In the genomic region with DNA sequence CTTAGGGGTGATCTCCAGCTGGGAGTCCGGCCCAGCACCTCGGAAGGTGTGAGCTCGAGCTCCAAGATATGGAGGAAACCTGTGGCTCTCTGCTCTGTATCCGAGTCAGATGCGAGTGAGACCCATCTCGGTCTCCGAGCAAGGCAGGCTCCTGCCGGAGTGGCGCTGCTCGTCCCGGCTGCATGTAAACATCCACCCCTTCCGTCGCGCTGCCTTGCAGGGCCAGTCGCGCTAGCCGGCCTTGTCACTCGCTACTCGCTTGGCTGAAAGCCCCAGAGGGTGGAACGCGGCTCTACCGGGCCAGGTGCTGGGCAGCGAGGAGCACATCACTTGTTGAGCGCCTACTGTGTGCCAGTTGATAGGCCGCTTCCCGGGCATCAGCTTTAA, we compare ENCODE assay signal across 8 mouse cellular contexts. TPM values are rescaled to one million over a fixed set of nuclear protein-coding genes. Genes with fewer than 3 reads are reported as not detected.
DNase-seq lines count a peak whose midpoint lies in the region; ATAC-seq and TF ChIP-seq lines count a peak whose summit lies in the region.

No protein-coding gene starts in this region.

- H3K9ac ChIP-seq in forebrain, embryonic 12.5 days, result peak overlapping the region; percentile 99
- H3K9ac ChIP-seq in heart, postnatal 0 days (replicated peaks; ENCODE audit: low read depth, low read length), result peak overlapping the region; percentile 90
- peak overlapping the region; percentile 77 for H3K9ac ChIP-seq in neural tube, embryonic 14.5 days (replicated peaks; ENCODE audit: low read depth, low read length)

- H3K4me1 ChIP-seq in forebrain, embryonic 12.5 days, result peaks cover 43% of the 10 kb centered on the region
- H3K4me1 ChIP-seq in heart, postnatal 0 days (ENCODE audit: control insufficient read depth, insufficient read depth), result no peaks in the 10 kb centered on the region
- peaks cover 13% of the 10 kb centered on the region for H3K4me1 ChIP-seq in neural tube, embryonic 14.5 days (ENCODE audit: control insufficient read depth, insufficient read depth, low read length)

- H3K4me2 ChIP-seq in forebrain, embryonic 12.5 days, result peak overlapping the region; percentile 66
- peak overlapping the region; percentile 69 for H3K4me2 ChIP-seq in heart, postnatal 0 days (ENCODE audit: low read depth, low read length)
- H3K4me2 ChIP-seq in neural tube, embryonic 14.5 days (ENCODE audit: low read depth, low read length), result peak overlapping the region; percentile 83

- peak; percentile 36 for TF ChIP-seq CTCF in heart, postnatal 0 days (IDR thresholded peaks at IDR 0.05; ENCODE audit: low read depth)

- DNase-seq in B cell, adult 2 months, result peak; percentile 81 to 83
- DNase-seq in brain, adult 2 months (ENCODE audit: low read depth, low spot score), result peak; percentile 82
- peak; percentile 76 for DNase-seq in heart, postnatal 0 days (ENCODE audit: low spot score)
- DNase-seq in kidney, postnatal 36 days, result peak; percentile 80 to 85
- DNase-seq in lung, adult 18-20 months, result peak; percentile 80 to 84
- DNase-seq in telencephalon, adult 2 months (ENCODE audit: low read depth, low spot score), result peak; percentile 26

- no peaks in the 10 kb centered on the region for H3K9me3 ChIP-seq in forebrain, embryonic 12.5 days
- no peaks in the 10 kb centered on the region for H3K9me3 ChIP-seq in heart, postnatal 0 days (replicated peaks; ENCODE audit: control insufficient read depth, low read length)
- no peaks in the 10 kb centered on the region for H3K9me3 ChIP-seq in neural tube, embryonic 14.5 days (ENCODE audit: control insufficient read depth, low read length)

- peak; percentile 72 for ATAC-seq in forebrain, embryonic 12.5 days (ENCODE audit: low FRiP score)
- ATAC-seq in heart, postnatal 0 days (ENCODE audit: insufficient read depth, low read depth), result peak; percentile 79
- peak; percentile 82 for ATAC-seq in neural tube, embryonic 14.5 days (ENCODE audit: low read depth)

- WGBS in forebrain, embryonic 12.5 days, result under 1% methylated on average over 26 of the region's 26 CpGs
- WGBS in heart, postnatal 0 days, result 0% methylated on average over 26 of the region's 26 CpGs
- WGBS in neural tube, embryonic 14.5 days, result under 1% methylated on average over 26 of the region's 26 CpGs

- peaks cover 16% of the 10 kb centered on the region for H3K36me3 ChIP-seq in forebrain, embryonic 12.5 days (replicated peaks)
- H3K36me3 ChIP-seq in heart, postnatal 0 days (replicated peaks; ENCODE audit: control insufficient read depth, insufficient read depth, low read length), result peaks cover 11% of the 10 kb centered on the region; the same call in 1 of the 2 replicates
- no peaks in the 10 kb centered on the region for H3K36me3 ChIP-seq in neural tube, embryonic 14.5 days (ENCODE audit: control insufficient read depth, insufficient read depth, low read length)

- peak overlapping the region; percentile 98 for H3K27ac ChIP-seq in forebrain, embryonic 12.5 days
- H3K27ac ChIP-seq in heart, postnatal 0 days (ENCODE audit: low read depth), result peak overlapping the region; percentile 89
- H3K27ac ChIP-seq in neural tube, embryonic 14.5 days (ENCODE audit: low read depth, low read length), result peak overlapping the region; percentile 81

- TF ChIP-seq EP300 in heart, postnatal 0 days (IDR thresholded peaks at IDR 0.05; ENCODE audit: low read depth), result no peak

- peak overlapping the region; percentile 96 for H3K4me3 ChIP-seq in forebrain, embryonic 12.5 days (replicated peaks)
- H3K4me3 ChIP-seq in heart, postnatal 0 days (ENCODE audit: low read depth, low read length), result peak overlapping the region; percentile 92
- peak overlapping the region; percentile 79 for H3K4me3 ChIP-seq in neural tube, embryonic 14.5 days (ENCODE audit: low read depth, low read length)

- no peaks in the 10 kb centered on the region for H3K27me3 ChIP-seq in forebrain, embryonic 12.5 days
- H3K27me3 ChIP-seq in heart, postnatal 0 days (ENCODE audit: control insufficient read depth, insufficient read depth, low read length), result 0 out of 2 replicates have a peak, but pooled peaks cover 3% of the 10 kb centered on the region
- H3K27me3 ChIP-seq in neural tube, embryonic 14.5 days (ENCODE audit: control insufficient read depth, insufficient read depth, low read length), result no peaks in the 10 kb centered on the region

RNA-seq across cellular contexts. Expression of gene Plpp3, which starts 1.0 kb away (rescaled TPM):
- polyA plus RNA-seq in forebrain, embryonic 12.5 days (2016; fragmentation: Nextera tagmentation; extraction: Ambion mirVana), result 84.9 and 90.4 TPM in 2 replicates
- 57.0 and 65.5 TPM in 2 replicates for total RNA-seq in heart, postnatal 0 days (2014; rRNA removed; ENCODE audit: low replicate concordance)
- 56.4 and 64.1 TPM in 2 replicates for polyA plus RNA-seq in heart, postnatal 0 days (2015; fragmentation: Nextera tagmentation; extraction: Ambion mirVana)
- 58.5 and 67.0 TPM in 2 replicates for polyA plus RNA-seq in neural tube, embryonic 14.5 days (2014; fragmentation: Nextera tagmentation; extraction: Ambion mirVana)

RNA-seq across cellular contexts. Expression of gene Prkaa2, which starts 48.5 kb away (rescaled TPM):
- polyA plus RNA-seq in forebrain, embryonic 12.5 days (2016; fragmentation: Nextera tagmentation; extraction: Ambion mirVana), result 5.5 and 6.3 TPM in 2 replicates
- 64.3 and 83.6 TPM in 2 replicates for total RNA-seq in heart, postnatal 0 days (2014; rRNA removed; ENCODE audit: low replicate concordance)
- 32.5 and 35.6 TPM in 2 replicates for polyA plus RNA-seq in heart, postnatal 0 days (2015; fragmentation: Nextera tagmentation; extraction: Ambion mirVana)
- 15.6 and 16.2 TPM in 2 replicates for polyA plus RNA-seq in neural tube, embryonic 14.5 days (2014; fragmentation: Nextera tagmentation; extraction: Ambion mirVana)

Comparison
In these comparisons a context has a peak if more than half of its experiments do, and no peak if none do; other contexts are left out.
1. Peak in every context shown above with its lines: DNase-seq, ATAC-seq, H3K4me3 ChIP-seq and H3K27ac ChIP-seq.
2. DNase-seq: peak in every context shown above with its lines; median percentile 82 in kidney, postnatal 36 days; 82 in B cell, adult 2 months; 82 in brain, adult 2 months; 82 in lung, adult 18-20 months; 76 in heart, postnatal 0 days; 26 in telencephalon, adult 2 months.